Mouse (Mus musculus) CD8-positive naive resting alpha-beta T cell, adult 57 days (primary cell): ENCODE results near the gene Emg1. TPM values are rescaled to one million over a fixed set of nuclear protein-coding genes. Genes with fewer than 3 reads are reported as not detected.

ENCODE experiments used
- total RNA-seq: library from RNA; stranded (reverse); gene quantifications from one replicate; pipeline ENCODE4 v1.2.4, GENCODE M21; 2023

Emg1 gene
- total RNA-seq, result 154 TPM

DNA sequence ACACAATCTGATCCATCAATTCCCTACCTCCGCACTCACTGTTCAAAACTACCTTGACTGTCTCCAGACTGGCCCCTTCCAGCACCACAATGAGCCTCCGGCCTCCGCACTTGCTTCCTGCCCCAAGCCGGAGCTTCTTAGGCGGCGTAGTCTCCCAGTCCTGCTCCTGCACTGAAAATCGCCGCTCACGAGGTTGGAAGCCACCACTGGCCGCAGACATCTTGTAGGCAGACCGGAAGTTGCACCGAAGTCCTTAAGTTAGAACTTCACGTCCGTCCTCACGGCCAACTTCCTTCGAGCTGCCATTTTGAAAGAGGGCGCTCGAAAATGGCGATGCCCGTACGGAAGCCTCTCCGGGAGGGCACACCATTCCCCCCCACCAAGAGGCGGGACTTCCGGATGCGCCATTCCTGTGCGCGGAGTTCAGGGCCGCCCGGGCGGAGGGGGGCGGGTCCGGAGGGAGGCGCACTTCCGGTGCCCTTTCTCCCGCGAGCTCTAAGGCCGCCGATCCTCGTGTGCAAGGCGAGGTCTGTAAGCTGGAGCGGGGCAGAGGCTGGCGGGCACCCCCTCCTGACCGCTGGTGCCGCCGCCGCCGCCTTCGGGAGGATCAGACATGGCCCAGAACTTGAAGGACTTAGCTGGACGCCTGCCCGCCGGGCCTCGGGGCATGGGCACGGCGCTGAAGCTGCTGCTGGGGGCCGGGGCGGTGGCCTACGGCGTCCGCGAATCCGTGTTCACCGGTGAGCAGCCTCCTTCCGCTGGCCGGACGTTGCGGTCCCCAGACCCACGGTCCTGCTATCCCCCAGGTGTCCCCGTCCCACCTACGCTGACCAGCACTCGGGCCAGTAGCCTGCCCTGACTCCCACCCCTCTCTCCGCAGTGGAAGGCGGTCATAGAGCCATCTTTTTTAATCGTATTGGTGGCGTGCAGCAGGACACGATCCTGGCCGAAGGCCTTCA, at the start of gene Emg1, which contains the start of gene Phb2:
Emg1 (minus strand) TSS at position 355 of the 959 bp plus-strand sequence.
Phb2 (plus strand) TSS at position 513 of the 959 bp plus-strand sequence.

DNA sequence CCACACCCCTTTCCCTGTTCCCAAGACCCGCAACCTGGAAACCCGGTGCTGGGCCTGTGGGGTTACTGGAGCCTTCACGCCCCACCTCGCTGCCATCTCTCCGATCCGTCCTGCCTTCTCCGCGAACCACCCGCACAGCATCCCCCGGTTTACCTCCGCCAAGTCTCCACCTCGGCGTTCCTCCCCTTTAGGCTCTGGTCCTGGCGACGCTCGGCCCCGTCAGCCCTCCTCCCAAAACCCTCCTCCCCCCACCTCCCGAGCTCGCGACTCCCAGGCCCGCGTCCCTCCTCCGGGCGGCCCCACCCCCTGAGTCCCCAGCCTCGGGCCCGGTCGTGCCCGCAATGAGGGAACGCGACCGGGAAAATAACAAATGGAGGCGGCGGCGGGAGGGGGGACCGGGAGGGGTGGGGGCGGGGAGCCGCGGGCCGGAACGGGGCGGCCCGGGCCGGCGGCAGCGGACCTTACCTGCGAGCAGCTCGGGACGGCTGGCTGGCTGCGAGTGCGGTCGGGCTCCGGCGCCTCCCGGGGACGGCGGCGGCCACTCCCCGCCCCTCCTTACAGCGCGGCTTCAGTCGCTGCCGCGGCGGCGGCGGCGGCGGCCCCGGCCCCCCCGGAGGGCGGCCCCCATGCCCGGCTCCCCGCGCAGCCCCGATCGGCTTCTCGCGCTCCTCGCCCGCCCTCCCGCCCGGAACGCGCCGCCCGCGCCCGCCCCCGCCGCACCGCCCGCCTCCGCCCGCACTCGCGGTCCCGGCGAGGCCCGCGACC, 44.0 kb upstream of the Emg1 start, which contains the start of the genes Gm45234 and Atn1:
Gm45234 (minus strand) TSS at position 191 of the 765 bp plus-strand sequence.
Atn1 (minus strand) TSS at position 694 of the 765 bp plus-strand sequence.

DNA sequence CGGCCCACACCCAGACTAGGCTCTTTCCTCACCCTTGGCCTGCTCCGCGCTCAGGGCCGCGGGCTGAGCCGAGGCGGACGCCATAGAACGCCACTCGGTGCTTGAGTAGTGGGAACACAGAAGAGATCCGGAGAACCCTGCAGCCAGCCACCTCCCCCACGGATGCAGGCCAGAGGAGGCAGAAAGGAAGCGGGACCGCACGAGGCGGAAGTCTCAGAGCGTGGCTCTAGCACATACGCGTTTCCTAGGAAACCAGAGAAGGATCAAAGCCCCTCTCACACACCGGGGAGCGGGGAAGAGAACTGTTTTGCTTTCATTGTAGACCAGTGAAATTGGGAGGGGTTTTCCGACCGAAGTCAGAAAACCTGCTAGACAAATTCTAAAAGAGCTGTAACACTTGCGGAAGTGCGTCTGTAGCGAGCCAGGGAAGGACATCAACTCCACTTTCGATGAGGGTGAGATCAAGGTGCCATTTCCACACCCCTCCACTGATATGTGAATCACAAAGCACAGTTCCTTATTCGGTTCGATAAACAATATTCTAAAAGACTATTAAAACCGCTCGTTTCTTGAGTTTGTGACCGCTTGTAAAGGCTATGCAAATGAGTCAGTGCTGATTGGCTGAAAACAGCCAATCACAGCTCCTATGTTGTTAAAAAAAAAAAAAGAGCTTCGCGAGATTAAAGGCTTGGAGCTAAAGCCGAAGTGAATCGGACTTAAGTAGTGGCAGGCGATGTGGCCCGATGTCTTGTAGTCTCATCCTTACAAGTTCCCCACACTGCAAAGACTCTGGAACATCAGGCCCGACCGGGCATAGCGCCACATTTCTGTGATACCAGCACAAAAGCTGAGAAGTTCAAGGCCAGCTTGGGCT, 29.1 kb upstream of the Emg1 start, which contains the start of gene Grcc10:
Grcc10 (minus strand) TSS at position 487 of the 874 bp plus-strand sequence.

DNA sequence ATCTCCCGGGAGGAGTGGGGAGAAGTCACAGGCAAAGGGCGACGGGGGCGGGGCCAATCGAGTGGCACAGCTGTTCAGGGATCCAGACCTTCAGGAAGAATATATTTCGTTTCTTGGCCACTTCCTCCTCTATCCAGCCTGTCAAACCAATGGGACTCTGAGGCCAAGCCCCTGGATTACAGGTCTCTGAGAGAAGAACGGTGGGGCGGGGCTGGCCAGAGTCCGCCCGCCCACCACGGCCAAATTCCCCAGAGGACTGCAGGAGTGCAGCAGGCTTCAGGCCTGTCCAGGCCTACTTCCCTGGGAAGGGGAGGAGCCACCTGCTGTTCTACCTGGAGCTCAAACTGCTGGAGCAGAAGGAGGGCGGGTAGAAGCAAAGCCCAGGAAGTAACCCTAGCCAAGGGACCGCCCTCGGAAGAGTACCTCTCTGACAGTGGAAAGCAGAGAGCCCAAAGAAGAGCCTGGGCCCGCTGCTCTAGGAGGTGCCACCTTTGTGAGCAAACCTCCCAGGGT, 26.6 kb upstream of the Emg1 start, which contains the start of gene Ptpn6:
Ptpn6 (minus strand) TSS at position 204 of the 513 bp plus-strand sequence.

DNA sequence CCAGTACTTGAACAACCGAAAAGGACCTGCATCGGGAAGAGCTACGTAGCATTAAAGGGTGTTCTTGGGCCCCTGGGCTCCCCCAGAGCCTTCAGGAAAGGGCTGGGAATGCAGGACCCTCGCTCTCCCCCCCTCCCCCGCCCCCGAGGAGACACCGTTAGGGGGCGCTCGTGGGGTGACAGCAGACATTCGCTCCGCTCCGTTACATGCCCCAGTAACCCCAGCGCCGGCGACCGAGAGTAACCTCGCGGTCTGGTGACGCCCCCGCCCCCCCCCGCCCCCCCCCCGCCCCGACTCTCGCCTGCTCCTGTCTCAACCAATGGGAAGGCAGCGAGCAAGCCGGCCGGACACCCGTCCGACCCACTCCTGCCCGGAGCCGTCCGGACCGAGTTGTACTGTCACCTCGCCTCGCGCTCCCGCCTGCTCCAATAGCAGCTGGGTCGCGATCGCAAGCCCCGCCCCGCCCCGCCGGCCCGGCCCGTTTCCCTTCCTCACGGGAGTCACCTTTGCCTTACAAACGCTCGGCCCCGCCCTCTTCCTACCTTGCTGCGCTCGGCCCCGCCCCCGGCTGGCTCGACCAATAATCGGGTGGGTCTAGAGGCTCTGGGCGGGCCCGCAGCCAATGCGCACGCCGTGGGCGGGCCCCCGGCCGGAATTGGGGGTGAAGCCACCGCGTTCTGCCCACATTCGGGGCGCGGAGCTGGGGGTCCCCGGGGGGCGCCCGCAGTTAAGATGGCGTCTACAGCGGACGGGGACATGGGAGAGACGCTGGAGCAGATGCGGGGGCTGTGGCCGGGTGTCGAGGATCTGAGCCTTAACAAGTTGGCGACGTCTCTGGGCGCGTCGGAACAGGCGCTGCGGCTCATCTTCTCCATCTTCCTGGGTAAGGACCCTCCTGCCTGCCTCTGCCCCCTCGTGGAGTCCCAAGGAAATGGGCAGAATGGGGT, 49.2 kb downstream of the Emg1 start, which contains the start of gene Lpcat3:
Lpcat3 (plus strand) TSS at position 551 of the 947 bp plus-strand sequence.

Other genes with a start within 250 kb of the Emg1 start
- gene Clstn3, start 247.4 kb downstream of the Emg1 start, total RNA-seq, result 143 TPM
- 0.34 TPM for gene C1rl, start 219.1 kb downstream of the Emg1 start, total RNA-seq
- not detected for gene C1ra, start 199.8 kb downstream of the Emg1 start, total RNA-seq
- gene C1s1, start 169.8 kb downstream of the Emg1 start, total RNA-seq, result not detected
- gene C1rb, start 141.9 kb downstream of the Emg1 start, total RNA-seq, result not detected
- gene C1s2, start 76.1 kb downstream of the Emg1 start, total RNA-seq, result not detected
- 56.7 TPM for gene Lpcat3, start 49.2 kb downstream of the Emg1 start, total RNA-seq
- gene Phb2, start 158 bp upstream of the Emg1 start, total RNA-seq, result 159 TPM
- 191 TPM for gene Ptpn6, start 26.5 kb upstream of the Emg1 start, total RNA-seq
- 226 TPM for gene Grcc10, start 29.2 kb upstream of the Emg1 start, total RNA-seq
- 3.8 TPM for gene Gm45234, start 43.8 kb upstream of the Emg1 start, total RNA-seq
- gene Atn1, start 44.3 kb upstream of the Emg1 start, total RNA-seq, result 107 TPM
- gene Eno2, start 57.5 kb upstream of the Emg1 start, total RNA-seq, result 1.4 TPM
- gene Lrrc23, start 67.5 kb upstream of the Emg1 start, total RNA-seq, result 10.1 TPM
- gene Spsb2, start 96.5 kb upstream of the Emg1 start, total RNA-seq, result 3.6 TPM
- gene Tpi1, start 102.1 kb upstream of the Emg1 start, total RNA-seq, result 26.1 TPM
- gene Usp5, start 117.3 kb upstream of the Emg1 start, total RNA-seq, result 79.3 TPM
- 2.0 TPM for gene Cdca3, start 117.4 kb upstream of the Emg1 start, total RNA-seq
- gene Gnb3, start 128.1 kb upstream of the Emg1 start, total RNA-seq, result not detected
- gene P3h3, start 145.6 kb upstream of the Emg1 start, total RNA-seq, result not detected
- not detected for gene Gpr162, start 151.8 kb upstream of the Emg1 start, total RNA-seq
- gene Cd4, start 176.0 kb upstream of the Emg1 start, total RNA-seq, result 9.1 TPM
- gene Lag3, start 199.5 kb upstream of the Emg1 start, total RNA-seq, result 0.83 TPM
- 25.0 TPM for gene Ptms, start 207.9 kb upstream of the Emg1 start, total RNA-seq
- 77.4 TPM for gene Mlf2, start 219.2 kb upstream of the Emg1 start, total RNA-seq